Mouse (Mus musculus) lung, postnatal 25 days (tissue): ENCODE measurements around the gene Xrcc5.

ENCODE experiments used
- DNase-seq: peaks from one replicate; pipeline ENCODE4 v3.0.0; 2022; ENCODE audit warnings: low spot score

Gene Xrcc5

GRCm38 (mm10) chr1:72315447-72315846 is 8.2 kb downstream of the Xrcc5 start:
- DNase-seq: no peak

GRCm38 (mm10) chr1:72316409-72316808 is 9.2 kb downstream of the Xrcc5 start:
- peak; percentile 12 for DNase-seq

GRCm38 (mm10) chr1:72316901-72317300 is 9.7 kb downstream of the Xrcc5 start:
- DNase-seq: peak; percentile 3

- DNase-seq: no peak
Observed at GRCm38 (mm10) chr1:72320759-72321158, 13.5 kb downstream of the Xrcc5 start.

GRCm38 (mm10) chr1:72323248-72323647 is 16.0 kb downstream of the Xrcc5 start:
- DNase-seq: no peak

GRCm38 (mm10) chr1:72326162-72326821 is 19.1 kb downstream of the Xrcc5 start:
- DNase-seq: peak; percentile 5

- DNase-seq: no peak
Observed at GRCm38 (mm10) chr1:72334807-72335206, 27.6 kb downstream of the Xrcc5 start.

- DNase-seq: no peak
Observed at GRCm38 (mm10) chr1:72336780-72337179, 29.6 kb downstream of the Xrcc5 start.

GRCm38 (mm10) chr1:72338341-72338740 is 31.1 kb downstream of the Xrcc5 start:
- no peak for DNase-seq

GRCm38 (mm10) chr1:72347873-72348272 is 40.7 kb downstream of the Xrcc5 start:
- no peak for DNase-seq

GRCm38 (mm10) chr1:72354856-72355255 is 47.6 kb downstream of the Xrcc5 start:
- no peak for DNase-seq

- DNase-seq: no peak
Observed at GRCm38 (mm10) chr1:72358216-72358615, 51.0 kb downstream of the Xrcc5 start.

- DNase-seq: no peak
Observed at GRCm38 (mm10) chr1:72359462-72359861, 52.2 kb downstream of the Xrcc5 start.

GRCm38 (mm10) chr1:72360809-72361208 is 53.6 kb downstream of the Xrcc5 start:
- no peak for DNase-seq

GRCm38 (mm10) chr1:72364661-72365060 is 57.4 kb downstream of the Xrcc5 start:
- no peak for DNase-seq

GRCm38 (mm10) chr1:72372512-72372911 is 65.3 kb downstream of the Xrcc5 start:
- no peak for DNase-seq

- DNase-seq: no peak
Observed at GRCm38 (mm10) chr1:72372913-72373312, 65.7 kb downstream of the Xrcc5 start.

- no peak for DNase-seq
Observed at GRCm38 (mm10) chr1:72373648-72374047, 66.4 kb downstream of the Xrcc5 start.

- no peak for DNase-seq
Observed at GRCm38 (mm10) chr1:72374049-72374448, 66.8 kb downstream of the Xrcc5 start.

GRCm38 (mm10) chr1:72378151-72378550 is 70.9 kb downstream of the Xrcc5 start:
- DNase-seq: no peak

- DNase-seq: no peak
Observed at GRCm38 (mm10) chr1:72379752-72380353, 72.6 kb downstream of the Xrcc5 start.

- no peak for DNase-seq
Observed at GRCm38 (mm10) chr1:72380544-72380943, 73.3 kb downstream of the Xrcc5 start.

GRCm38 (mm10) chr1:72383056-72383455 is 75.8 kb downstream of the Xrcc5 start:
- peak; percentile 43 for DNase-seq

GRCm38 (mm10) chr1:72383651-72384050 is 76.4 kb downstream of the Xrcc5 start:
- DNase-seq: peak; percentile 15
